Mouse (Mus musculus) heart, embryonic 16.5 days (tissue): ENCODE data around the gene Hand2. TPM values are rescaled to one million over a fixed set of nuclear protein-coding genes. Genes with fewer than 3 reads are reported as not detected.
A peak's percentile ranks its signal among the peaks of the same experiment; 100 is the strongest.

Source experiments
- ATAC-seq: fragments of 200-750 bp; cut with Nextera tagmentation; replicated peaks from 2 replicates; pipeline ENCODE4 v1.8.0; 2017; ENCODE audit warnings: moderate number of reproducible peaks; ENCODE audit not compliant: insufficient read depth, low FRiP score; ENCODE audit errors: extremely low read depth
- H3K27ac ChIP-seq: fragments of 300-500 bp; sonication (generic); 2 replicates; pipeline ENCODE4 v1.5.1; 2014; ENCODE audit warnings: mild to moderate bottlenecking, low read length, control low read depth, moderate library complexity
- H3K27me3 ChIP-seq: fragments of 300-500 bp; sonication (generic); 2 replicates; pipeline ENCODE4 v1.6.1; 2014; ENCODE audit warnings: low read length, mixed read lengths; ENCODE audit not compliant: control insufficient read depth, insufficient read depth
- H3K36me3 ChIP-seq: fragments of 300-500 bp; sonication (generic); 2 replicates; pipeline ENCODE4 v1.6.1; 2014; ENCODE audit not compliant: control insufficient read depth, insufficient read depth
- H3K4me1 ChIP-seq: fragments of 300-500 bp; sonication (generic); 2 replicates; pipeline ENCODE4 v1.6.1; 2014; ENCODE audit warnings: low read length, mixed read lengths; ENCODE audit not compliant: control insufficient read depth, insufficient read depth
- H3K4me2 ChIP-seq: fragments of 300-500 bp; sonication (generic); 2 replicates; pipeline ENCODE4 v1.6.1; 2014; ENCODE audit warnings: low read depth, mild to moderate bottlenecking, control low read depth, low read length
- H3K4me3 ChIP-seq: fragments of 300-500 bp; sonication (generic); 2 replicates; pipeline ENCODE4 v1.5.1; 2014; ENCODE audit warnings: mild to moderate bottlenecking, control low read depth, low read length
- H3K9ac ChIP-seq: fragments of 300-500 bp; sonication (generic); 2 replicates; pipeline ENCODE4 v1.6.1; 2014; ENCODE audit warnings: low read length, control low read depth
- H3K9me3 ChIP-seq: fragments of 300-500 bp; sonication (generic); replicated peaks from 2 replicates; pipeline ENCODE4 v1.6.1; 2016; ENCODE audit warnings: low read length; ENCODE audit not compliant: control insufficient read depth
- WGBS: fragments of 180-500 bp; shearing (Covaris S2); extraction: QIAGEN DNeasy Blood & Tissue Kit; methylation state at CpG from one replicate; pipeline ENCODE4 v1.1.7; 2014; 5-methylcytosine and 5-hydroxymethylcytosine counted together
- polyA plus RNA-seq: library from polyadenylated mRNA; unstranded; fragments of >200 nt; fragmentation: Nextera tagmentation; extraction: Ambion mirVana; gene quantifications from 2 replicates; pipeline ENCODE4 v1.2.1, GENCODE M21; 2015

The Hand2 gene
- polyA plus RNA-seq, 1 experiment from 2014 or later: 9.3 TPM

GRCm38 (mm10) chr8:57339711-57340650, 19.2 kb downstream of the Hand2 start:
- no peak for ATAC-seq
- no peak overlapping the region; the same call in 1 of the 2 replicates for H3K4me3 ChIP-seq

GRCm38 (mm10) chr8:57340840-57341540, 20.2 kb downstream of the Hand2 start:
- H3K4me1 ChIP-seq: peaks cover 26% of the 10 kb centered on the region

More at GRCm38 (mm10) chr8:57339711-57340650, 19.2 kb downstream of the Hand2 start:
- H3K9ac ChIP-seq: peak overlapping the region; percentile 77
- H3K36me3 ChIP-seq: no peaks in the 10 kb centered on the region
- peaks cover 24% of the 10 kb centered on the region for H3K4me1 ChIP-seq
- H3K27ac ChIP-seq: no peak overlapping the region; the same call in 1 of the 2 replicates
- no peaks in the 10 kb centered on the region for H3K9me3 ChIP-seq
- 53% methylated on average over 14 of the region's 14 CpGs for WGBS
- 0 out of 2 replicates have a peak, but pooled peaks cover 9% of the 10 kb centered on the region for H3K27me3 ChIP-seq
- peak overlapping the region; percentile 72 for H3K4me2 ChIP-seq

GRCm38 (mm10) chr8:57341541-57341840, 20.7 kb downstream of the Hand2 start:
- H3K9me3 ChIP-seq: no peaks in the 10 kb centered on the region
- peak overlapping the region; percentile 67 for H3K27ac ChIP-seq
- 0 out of 2 replicates have a peak, but pooled peaks cover 9% of the 10 kb centered on the region for H3K27me3 ChIP-seq
- peak overlapping the region; percentile 77 for H3K9ac ChIP-seq
- H3K4me2 ChIP-seq: peak overlapping the region; percentile 72
- no peak for ATAC-seq
- H3K4me3 ChIP-seq: peak overlapping the region; percentile 50
- H3K36me3 ChIP-seq: no peaks in the 10 kb centered on the region
- peaks cover 24% of the 10 kb centered on the region for H3K4me1 ChIP-seq
- WGBS: 11% methylated on average over 6 of the region's 6 CpGs

More at GRCm38 (mm10) chr8:57340840-57341540, 20.2 kb downstream of the Hand2 start:
- Histone ChIP-seq H3K36me3 (no peaks in the 10 kb centered on the region), H3K9me3 (no peaks in the 10 kb centered on the region), H3K4me2 (peak overlapping the region; percentile 72), H3K4me3 (peak overlapping the region; percentile 50), H3K27me3 (0 out of 2 replicates have a peak, but pooled peaks cover 9% of the 10 kb centered on the region), H3K9ac (peak overlapping the region; percentile 77), H3K27ac (peak overlapping the region; percentile 67)
- WGBS: 4% methylated on average over 41 of the region's 41 CpGs
- peak; percentile 56 for ATAC-seq

- H3K9ac ChIP-seq: no peak overlapping the region
Observed at GRCm38 (mm10) chr8:57342386-57343090, 21.8 kb downstream of the Hand2 start.

GRCm38 (mm10) chr8:57343731-57344315, 23.0 kb downstream of the Hand2 start:
- Histone ChIP-seq H3K4me3 (no peak overlapping the region), H3K27me3 (peaks cover 10% of the 10 kb centered on the region; the same call in 1 of the 2 replicates), H3K4me1 (peaks cover 30% of the 10 kb centered on the region), H3K4me2 (no peak overlapping the region), H3K27ac (no peak overlapping the region), H3K36me3 (no peaks in the 10 kb centered on the region), H3K9me3 (no peaks in the 10 kb centered on the region), H3K9ac (no peak overlapping the region)
- no peak for ATAC-seq
- WGBS: 37% methylated on average over 6 of the region's 6 CpGs

More at GRCm38 (mm10) chr8:57342386-57343090, 21.8 kb downstream of the Hand2 start:
- Histone ChIP-seq H3K36me3 (no peaks in the 10 kb centered on the region), H3K4me2 (no peak overlapping the region; the same call in 1 of the 2 replicates), H3K27me3 (0 out of 2 replicates have a peak, but pooled peaks cover 9% of the 10 kb centered on the region), H3K27ac (no peak overlapping the region), H3K4me3 (no peak overlapping the region), H3K9me3 (no peaks in the 10 kb centered on the region), H3K4me1 (peaks cover 24% of the 10 kb centered on the region)
- no peak for ATAC-seq
- WGBS: 48% methylated on average over 12 of the region's 12 CpGs

- no peak overlapping the region for H3K27ac ChIP-seq
- H3K4me2 ChIP-seq: no peak overlapping the region
- peaks cover 6% of the 10 kb centered on the region; the same call in 1 of the 2 replicates for H3K27me3 ChIP-seq
- ATAC-seq: no peak
- H3K4me1 ChIP-seq: peaks cover 37% of the 10 kb centered on the region
- H3K36me3 ChIP-seq: no peaks in the 10 kb centered on the region
- H3K9ac ChIP-seq: no peak overlapping the region
- 36% methylated on average over 23 of the region's 23 CpGs for WGBS
- H3K4me3 ChIP-seq: no peak overlapping the region
- H3K9me3 ChIP-seq: no peaks in the 10 kb centered on the region
Observed at GRCm38 (mm10) chr8:57344956-57345870, 24.4 kb downstream of the Hand2 start.

GRCm38 (mm10) chr8:57346371-57346770, 25.6 kb downstream of the Hand2 start:
- H3K27me3 ChIP-seq: peaks cover 9% of the 10 kb centered on the region
- no peaks in the 10 kb centered on the region for H3K9me3 ChIP-seq
- 47% methylated on average over 7 of the region's 7 CpGs for WGBS

More at GRCm38 (mm10) chr8:57346371-57346770, 25.6 kb downstream of the Hand2 start:
- Histone ChIP-seq H3K36me3 (no peaks in the 10 kb centered on the region), H3K4me3 (no peak overlapping the region), H3K27ac (no peak overlapping the region), H3K4me1 (peaks cover 31% of the 10 kb centered on the region), H3K9ac (no peak overlapping the region), H3K4me2 (no peak overlapping the region)
- no peak for ATAC-seq
